Mouse (Mus musculus) E14TG2a.4 (cell line): ENCODE data around the gene 1700013G24Rik.
A peak's percentile ranks its signal among the peaks of the same experiment; 100 is the strongest.
"Not testable (repeated sequence)": the region's sequence is repeated elsewhere in the genome, so short reads cannot be mapped to it uniquely, and the experiment has no call there.

Source experiments
- H3K27me3 ChIP-seq: 2 replicates; pipeline ENCODE4 v1.6.1; 2014; ENCODE audit warnings: low read length, control low read depth; ENCODE audit not compliant: insufficient read depth
- H3K36me3 ChIP-seq: 2 replicates; pipeline ENCODE4 v1.6.1; 2014; ENCODE audit warnings: low read length, control low read depth; ENCODE audit not compliant: insufficient read depth
- H3K4me1 ChIP-seq: replicated peaks from 2 replicates; pipeline ENCODE4 v1.6.1; 2014; ENCODE audit warnings: low read depth, low read length, control low read depth
- H3K4me3 ChIP-seq: replicated peaks from 2 replicates; pipeline ENCODE4 v1.5.1; 2014; ENCODE audit warnings: mild to moderate bottlenecking, low read length
- H3K9me3 ChIP-seq: 2 replicates; pipeline ENCODE4 v1.6.1; 2014; ENCODE audit warnings: low read length, control low read depth
- CTCF ChIP-seq: conservative IDR thresholded peaks from 2 replicates; pipeline ENCODE4 v1.5.1; 2014; ENCODE audit warnings: low read length
- NANOG ChIP-seq: IDR thresholded peaks from 2 replicates; pipeline ENCODE4 v1.6.1; 2014; ENCODE audit warnings: borderline replicate concordance, low read length, mixed read lengths
- POU5F1 ChIP-seq: IDR thresholded peaks from 2 replicates; pipeline ENCODE4 v1.6.1; 2014; ENCODE audit warnings: low read length, borderline replicate concordance

The 1700013G24Rik gene

DNA sequence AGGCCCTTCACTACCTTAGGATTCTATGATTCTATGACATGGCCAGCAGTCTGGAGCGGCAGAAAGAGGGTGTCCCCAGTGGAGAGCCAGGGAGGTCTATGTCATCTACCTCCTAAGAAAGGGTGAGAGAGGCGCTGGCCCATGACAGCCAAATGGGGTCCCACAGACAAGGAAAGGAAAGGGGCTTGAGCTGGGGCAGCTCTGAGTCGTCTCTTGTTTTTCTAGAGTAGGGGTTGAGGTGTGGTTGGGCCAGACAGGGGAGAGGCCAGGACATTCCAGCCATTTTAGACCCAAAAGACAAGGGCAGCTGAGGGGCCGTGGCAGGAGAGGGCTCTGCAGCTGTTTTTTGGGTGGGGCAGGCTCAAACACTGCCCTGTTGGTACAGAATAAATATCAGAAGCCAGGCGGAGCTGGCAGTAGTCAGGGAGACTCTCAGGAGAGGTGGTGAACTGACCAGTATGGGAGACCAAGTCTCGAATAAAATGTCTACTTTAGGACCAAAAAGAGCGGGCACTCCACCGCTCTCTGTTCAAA is at the start of gene 1700013G24Rik:
Gene 1700013G24Rik, plus strand, starts transcription at position 51 of the 534 bp plus-strand sequence.
- H3K27me3 ChIP-seq, result no peaks in the 10 kb centered on the region
- H3K9me3 ChIP-seq, result no peaks in the 10 kb centered on the region
- H3K4me3 ChIP-seq, result peak within 1 kb of the TSS; percentile 35
- no peaks in the 10 kb centered on the region for H3K36me3 ChIP-seq
- peaks cover 68% of the 10 kb centered on the region for H3K4me1 ChIP-seq
- TF ChIP-seq CTCF, result no peak
- TF ChIP-seq POU5F1, result no peak
- TF ChIP-seq NANOG, result no peak

DNA sequence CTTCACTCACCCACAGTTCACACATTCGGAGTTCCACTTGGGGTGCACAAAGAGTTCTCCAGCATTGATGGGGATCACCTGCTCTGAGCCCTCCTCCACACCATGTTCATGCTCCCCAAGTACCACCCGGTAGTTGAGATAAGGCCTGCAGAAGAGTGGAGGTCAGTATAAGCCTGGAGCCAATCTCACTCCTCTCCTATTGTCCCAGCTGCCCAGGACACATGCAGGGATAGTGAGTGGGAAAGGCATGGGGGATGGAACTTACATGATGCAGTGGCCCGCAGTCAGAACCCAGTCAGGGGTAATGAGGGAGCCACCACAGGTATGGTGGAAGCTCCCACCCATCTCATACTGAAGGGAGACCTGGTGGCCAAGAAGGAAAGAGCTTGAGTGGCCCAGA is 47.5 kb upstream of the 1700013G24Rik start:
- no peaks in the 10 kb centered on the region for H3K9me3 ChIP-seq
- H3K4me1 ChIP-seq, result no peaks in the 10 kb centered on the region
- H3K36me3 ChIP-seq, result no peaks in the 10 kb centered on the region
- TF ChIP-seq CTCF, result no peak
- TF ChIP-seq POU5F1, result no peak
- TF ChIP-seq NANOG, result no peak
- no peak overlapping the region for H3K4me3 ChIP-seq
- H3K27me3 ChIP-seq, result peaks cover 19% of the 10 kb centered on the region

DNA sequence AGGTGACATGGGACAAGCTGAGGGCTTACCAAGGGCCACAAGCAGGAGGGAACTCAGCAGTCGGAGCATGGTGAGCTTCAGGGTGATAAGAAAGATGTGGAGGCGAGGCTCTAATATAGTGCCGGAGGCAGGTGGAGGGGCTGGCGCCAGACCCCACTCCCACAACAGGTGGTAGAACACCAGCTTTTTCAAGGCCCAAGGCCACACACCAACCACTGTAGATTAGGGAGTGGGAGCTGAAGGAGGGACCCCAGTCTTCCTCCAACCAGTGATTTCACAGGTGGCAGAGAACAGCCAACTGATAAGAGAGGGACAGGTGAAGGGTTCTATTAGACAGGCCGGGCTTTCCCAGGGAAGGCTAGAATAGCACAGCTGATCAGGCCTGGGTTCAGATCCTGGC is 43.4 kb upstream of the 1700013G24Rik start, which contains the start of gene Cela3a:
Gene Cela3a, minus strand, starts transcription at position 101 of the 400 bp plus-strand sequence.
- Histone ChIP-seq H3K4me3 (no peak within 1 kb of the TSS), H3K36me3 (no peaks in the 10 kb centered on the region), H3K9me3 (no peaks in the 10 kb centered on the region), H3K4me1 (no peaks in the 10 kb centered on the region), H3K27me3 (peaks cover 17% of the 10 kb centered on the region)
- no peak for TF ChIP-seq CTCF

DNA sequence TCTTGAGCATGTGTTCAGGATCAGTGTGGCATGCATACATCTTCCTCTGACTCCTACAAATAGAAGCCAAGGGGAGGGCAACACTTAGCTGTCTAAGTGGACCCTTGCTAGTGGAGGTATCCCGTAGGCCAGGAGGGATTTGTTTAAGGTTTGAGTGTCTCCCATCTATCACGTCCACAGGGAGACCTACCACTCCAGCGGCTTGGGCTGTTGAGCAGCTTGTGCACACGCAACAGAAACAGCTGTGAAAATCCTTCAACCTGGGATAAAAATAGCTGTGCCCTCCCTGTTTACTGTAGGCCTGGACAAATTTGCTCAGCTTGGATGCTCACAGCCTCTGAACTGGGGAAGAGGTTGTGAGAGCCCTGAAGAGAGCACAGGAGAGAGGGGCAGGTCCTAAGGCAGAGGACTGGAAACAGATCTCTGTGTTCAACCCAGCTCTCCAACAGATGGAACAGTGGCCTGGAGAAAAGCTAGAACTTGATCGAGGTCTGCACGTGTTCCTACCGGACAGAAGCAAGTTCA is 40.8 kb upstream of the 1700013G24Rik start:
- Histone ChIP-seq H3K4me1 (peaks cover 12% of the 10 kb centered on the region), H3K27me3 (peaks cover 13% of the 10 kb centered on the region)
- not testable (repeated sequence) for H3K9me3 ChIP-seq, H3K36me3 ChIP-seq, H3K4me3 ChIP-seq

DNA sequence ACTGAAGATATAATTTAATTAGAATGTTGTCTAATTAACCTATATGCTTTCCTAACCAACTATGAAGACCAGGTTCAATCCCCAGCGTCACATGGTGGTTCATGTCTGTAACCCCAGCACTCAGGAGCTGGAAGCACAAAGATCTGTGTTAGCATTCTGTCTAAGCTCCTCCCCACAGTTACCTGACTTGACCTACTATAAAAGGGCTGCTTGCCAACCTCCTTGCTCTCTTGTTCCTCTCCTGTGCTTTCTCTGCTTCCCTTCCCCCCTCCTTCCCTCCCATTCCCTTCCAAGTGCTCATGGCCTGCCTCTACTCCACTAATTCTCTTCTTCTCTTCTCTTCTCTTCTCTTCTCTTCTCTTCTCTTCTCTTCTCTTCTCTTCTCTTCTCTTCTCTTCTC is 38.1 kb upstream of the 1700013G24Rik start:
- peaks cover 22% of the 10 kb centered on the region for H3K4me1 ChIP-seq
- H3K4me3 ChIP-seq, result no peak overlapping the region
- H3K9me3 ChIP-seq, result no peaks in the 10 kb centered on the region
- no peak for TF ChIP-seq NANOG
- no peak for TF ChIP-seq POU5F1
- no peak for TF ChIP-seq CTCF
- H3K36me3 ChIP-seq, result no peaks in the 10 kb centered on the region
- H3K27me3 ChIP-seq, result no peaks in the 10 kb centered on the region

DNA sequence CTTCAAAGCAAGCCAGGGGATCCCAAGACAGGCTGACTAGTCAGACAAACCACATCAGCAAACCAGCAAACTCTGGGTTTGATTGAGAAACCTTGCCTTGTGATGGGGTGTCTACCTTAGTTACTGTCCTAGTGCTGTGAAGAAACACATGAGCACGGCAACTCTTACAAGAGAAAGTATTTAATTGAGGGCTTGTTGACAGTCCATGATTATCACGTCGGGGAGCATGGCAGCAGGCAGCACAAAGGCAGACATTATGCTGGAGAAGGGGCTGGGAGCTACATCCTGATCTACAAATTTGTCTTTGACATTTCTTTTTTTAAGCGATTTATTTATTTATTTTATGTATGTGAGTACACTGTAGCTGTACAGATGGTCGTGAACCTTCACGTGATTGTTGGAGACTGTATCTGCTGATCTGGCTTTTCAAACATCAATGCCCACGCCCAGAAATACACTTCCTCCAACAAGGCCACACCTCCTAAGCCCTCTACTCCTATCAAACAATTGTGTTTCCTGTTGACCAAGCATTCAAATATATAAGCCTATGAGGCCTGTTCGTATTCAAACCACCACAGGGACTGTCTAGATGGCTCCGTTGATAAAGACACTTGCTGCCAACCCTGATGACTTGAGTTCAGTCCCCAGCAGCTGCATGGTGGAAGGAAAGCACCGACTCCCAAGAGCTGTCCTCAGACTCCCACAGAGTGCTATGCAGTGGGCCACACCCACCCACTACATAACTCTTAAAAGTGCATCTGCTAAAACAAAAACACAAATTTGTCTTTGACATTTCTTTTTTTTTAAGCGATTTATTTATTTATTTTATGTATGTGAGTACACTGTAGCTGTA is 35.1 kb upstream of the 1700013G24Rik start:
- TF ChIP-seq POU5F1 (no peak), CTCF (no peak), NANOG (no peak)
- Histone ChIP-seq H3K4me3 (no peak overlapping the region; the same call in 1 of the 2 replicates), H3K4me1 (peaks cover 22% of the 10 kb centered on the region), H3K27me3 (no peaks in the 10 kb centered on the region), H3K36me3 (no peaks in the 10 kb centered on the region), H3K9me3 (no peaks in the 10 kb centered on the region)

DNA sequence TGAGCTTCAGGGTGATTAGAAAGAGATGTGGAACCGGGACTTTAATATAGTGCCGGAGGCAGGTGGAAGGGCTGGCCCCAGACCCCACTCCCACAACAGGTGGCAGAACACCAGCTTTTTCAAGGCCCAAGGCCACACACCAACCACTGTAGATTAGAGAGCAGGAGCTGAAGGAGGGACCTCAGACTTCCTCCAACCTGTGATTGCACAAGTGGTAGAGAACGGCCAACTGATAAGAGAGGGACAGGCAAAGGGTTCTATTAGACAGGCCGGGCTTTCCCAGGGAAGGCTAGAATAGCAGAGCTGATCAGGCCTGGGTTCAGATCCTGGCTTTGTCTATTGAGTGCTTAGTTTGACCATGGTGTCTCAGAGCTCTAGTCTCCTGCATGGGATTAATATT is 22.6 kb upstream of the 1700013G24Rik start, which contains the start of gene Cela3b:
Gene Cela3b, minus strand, starts transcription at position 39 of the 400 bp plus-strand sequence.
- Histone ChIP-seq H3K27me3 (peaks cover 13% of the 10 kb centered on the region; the same call in 1 of the 2 replicates), H3K9me3 (no peaks in the 10 kb centered on the region), H3K4me3 (no peak within 1 kb of the TSS), H3K4me1 (no peaks in the 10 kb centered on the region), H3K36me3 (no peaks in the 10 kb centered on the region)
- TF ChIP-seq NANOG (no peak), CTCF (no peak), POU5F1 (no peak)

DNA sequence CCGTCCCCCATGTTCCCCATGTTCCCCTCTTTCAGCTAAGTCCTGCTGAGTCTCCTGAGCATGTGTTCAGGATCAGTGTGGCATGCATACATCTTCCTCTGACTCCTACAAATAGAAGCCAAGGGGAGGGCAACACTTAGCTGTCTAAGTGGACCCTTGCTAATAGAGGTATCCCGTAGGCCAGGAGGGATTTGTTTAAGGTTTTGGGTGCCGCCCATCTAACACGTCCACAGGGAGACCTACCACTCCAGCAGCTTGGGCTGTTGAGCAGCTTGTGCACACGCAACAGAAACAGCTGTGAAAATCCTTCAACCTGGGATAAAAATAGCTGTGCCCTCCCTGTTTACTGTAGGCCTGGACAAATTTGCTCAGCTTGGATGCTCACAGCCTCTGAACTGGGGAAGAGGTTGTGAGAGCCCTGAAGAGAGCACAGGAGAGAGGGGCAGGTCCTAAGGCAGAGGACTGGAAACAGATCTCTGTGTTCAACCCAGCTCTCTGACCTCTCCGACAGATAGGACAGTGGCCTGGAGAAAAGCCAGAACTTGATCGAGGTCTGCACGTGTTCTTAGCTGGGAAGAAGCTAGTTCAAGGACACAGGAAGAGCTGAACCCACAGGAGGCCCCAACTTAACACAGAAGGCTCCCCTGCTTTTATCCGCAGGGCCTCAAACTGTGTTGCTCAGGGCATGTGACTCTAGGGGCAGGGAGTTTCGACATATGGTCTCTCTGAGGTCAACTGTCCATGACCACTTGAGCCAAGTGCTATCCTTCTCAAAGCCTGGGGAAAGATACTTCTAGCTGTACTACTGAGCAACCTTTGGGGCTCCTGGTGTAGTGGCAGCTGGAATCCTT is 20.2 kb upstream of the 1700013G24Rik start:
- peaks cover 13% of the 10 kb centered on the region; the same call in 1 of the 2 replicates for H3K27me3 ChIP-seq
- not testable (repeated sequence) for H3K4me1 ChIP-seq, H3K36me3 ChIP-seq, H3K9me3 ChIP-seq, H3K4me3 ChIP-seq
